Mouse (Mus musculus) skeletal muscle tissue, postnatal 0 days (tissue): ENCODE measurements around the gene Cdhr1. TPM values are rescaled to one million over a fixed set of nuclear protein-coding genes. Genes with fewer than 3 reads are reported as not detected.

Experiments used
- polyA plus RNA-seq: library from polyadenylated mRNA; unstranded; fragments of >200 nt; fragmentation: Nextera tagmentation; extraction: Ambion mirVana; gene quantifications from 2 replicates; pipeline ENCODE4 v1.2.1, GENCODE M21; 2015

Gene Cdhr1
- polyA plus RNA-seq: 0.05 TPM in 1 of 2 replicates, not detected in the other

GRCm38 (mm10) chr14:37097956-37098530, at the start of gene Cdhr1:
Cdhr1 (minus strand) TSS chr14:37098347.

GRCm38 (mm10) chr14:37135127-37135593, 37.0 kb upstream of the Cdhr1 start, which contains the start of gene Ghitm:
Ghitm (minus strand) TSS chr14:37135272.

GRCm38 (mm10) chr14:37113922-37114321, 15.8 kb upstream of the Cdhr1 start, which contains the start of gene 2610528A11Rik:
2610528A11Rik (minus strand) TSS chr14:37114022.

GRCm38 (mm10) chr14:37067629-37068028, 30.5 kb downstream of the Cdhr1 start, which contains the start of gene Lrit2:
Lrit2 (plus strand) TSS chr14:37067929.

GRCm38 (mm10) chr14:37048914-37049410, 49.2 kb downstream of the Cdhr1 start, which contains the start of gene Rgr:
Rgr (minus strand) TSS chr14:37048964.

Other genes with a start within 250 kb of the Cdhr1 start
- gene Ccser2, start 129.6 kb downstream of the Cdhr1 start, polyA plus RNA-seq: 38.9 and 42.0 TPM in 2 replicates
- 1.2 and 2.1 TPM in 2 replicates for gene Rgr, start 49.4 kb downstream of the Cdhr1 start, polyA plus RNA-seq
- gene Lrit1, start 43.5 kb downstream of the Cdhr1 start, polyA plus RNA-seq: not detected in 2 replicates
- not detected in 2 replicates for gene Lrit2, start 30.4 kb downstream of the Cdhr1 start, polyA plus RNA-seq
- gene 2610528A11Rik, start 15.7 kb upstream of the Cdhr1 start, polyA plus RNA-seq: 0.60 and 0.66 TPM in 2 replicates
- 266 and 287 TPM in 2 replicates for gene Ghitm, start 36.9 kb upstream of the Cdhr1 start, polyA plus RNA-seq